Mouse (Mus musculus) brain, embryonic 14.5 days (tissue): Measurements from ENCODE around the gene Thyn1.

Experiments
- CTCF ChIP-seq: fragments of 200-500 bp; IDR thresholded peaks from 2 replicates; pipeline ENCODE4 v1.5.1; 2012; ENCODE audit warnings: inconsistent platforms, mild to moderate bottlenecking, moderate library complexity, borderline replicate concordance; ENCODE audit not compliant: insufficient read depth, insufficient read length; ENCODE audit errors: extremely low read depth
- POLR2A ChIP-seq: fragments of 200-500 bp; IDR thresholded peaks from 2 replicates; pipeline ENCODE4 v1.6.1; 2012; ENCODE audit warnings: mild to moderate bottlenecking, inconsistent platforms, borderline replicate concordance; ENCODE audit not compliant: poor library complexity, insufficient read depth, insufficient read length, severe bottlenecking; ENCODE audit errors: extremely low read depth

- TF ChIP-seq CTCF (no peak), POLR2A (no peak)
Observed at GRCm38 (mm10) chr9:27006866-27007265, 7.4 kb downstream of the Thyn1 start.
